Mouse (Mus musculus) small intestine, adult 2 months (tissue): Measurements from ENCODE around the gene Cdh12. TPM values are rescaled to one million over a fixed set of nuclear protein-coding genes. Genes with fewer than 3 reads are reported as not detected.
"Not testable (repeated sequence)": the region's sequence is repeated elsewhere in the genome, so short reads cannot be mapped to it uniquely, and the experiment has no call there.

Experiments used
- H3K27ac ChIP-seq: fragments of 200-500 bp; 2 replicates; pipeline ENCODE4 v1.5.1; 2012; ENCODE audit warnings: low read depth, low read length, control low read depth, inconsistent platforms; ENCODE audit not compliant: insufficient read depth
- H3K27me3 ChIP-seq: fragments of 200-500 bp; 2 replicates; pipeline ENCODE4 v1.6.1; 2012; ENCODE audit warnings: mild to moderate bottlenecking, moderate library complexity, low read length, inconsistent platforms; ENCODE audit not compliant: control insufficient read depth, insufficient read depth
- H3K36me3 ChIP-seq: fragments of 200-500 bp; 2 replicates; pipeline ENCODE4 v1.6.1; 2012; ENCODE audit warnings: mild to moderate bottlenecking, low read length, control low read depth, inconsistent platforms; ENCODE audit not compliant: control insufficient read depth, insufficient read depth
- H3K4me1 ChIP-seq: fragments of 200-500 bp; 2 replicates; pipeline ENCODE4 v1.6.1; 2012; ENCODE audit warnings: low read length, inconsistent platforms, mixed read lengths; ENCODE audit not compliant: control insufficient read depth, insufficient read depth, insufficient read length
- H3K4me3 ChIP-seq: fragments of 200-500 bp; 2 replicates; pipeline ENCODE4 v1.5.1; 2012; ENCODE audit warnings: low read depth, mild to moderate bottlenecking, control low read depth, inconsistent platforms, low read length, moderate library complexity
- CTCF ChIP-seq: fragments of 200-500 bp; IDR thresholded peaks from 2 replicates; pipeline ENCODE4 v1.5.1; 2012; ENCODE audit warnings: low read depth, mild to moderate bottlenecking, control low read depth, inconsistent platforms, low read length, moderate library complexity, mixed read lengths; ENCODE audit not compliant: insufficient replicate concordance, insufficient read length; ENCODE audit errors: extremely low read depth
- POLR2A ChIP-seq: fragments of 200-500 bp; IDR thresholded peaks from 2 replicates; pipeline ENCODE4 v1.6.1; 2012; ENCODE audit warnings: low read depth, mild to moderate bottlenecking, control low read depth, inconsistent platforms, low read length, moderate library complexity
- WGBS: fragments of 180-500 bp; shearing (Covaris S2); methylation state at CpG from one replicate; pipeline ENCODE4 v1.1.7; 2018; 5-methylcytosine and 5-hydroxymethylcytosine counted together
- polyA plus RNA-seq: library from polyadenylated mRNA; depleted of rRNA; stranded (reverse); fragments of >200 nt; gene quantifications from 2 replicates; pipeline ENCODE4 v1.2.3, GENCODE M21; 2012

Gene Cdh12
- polyA plus RNA-seq, 1 experiment = not detected

DNA sequence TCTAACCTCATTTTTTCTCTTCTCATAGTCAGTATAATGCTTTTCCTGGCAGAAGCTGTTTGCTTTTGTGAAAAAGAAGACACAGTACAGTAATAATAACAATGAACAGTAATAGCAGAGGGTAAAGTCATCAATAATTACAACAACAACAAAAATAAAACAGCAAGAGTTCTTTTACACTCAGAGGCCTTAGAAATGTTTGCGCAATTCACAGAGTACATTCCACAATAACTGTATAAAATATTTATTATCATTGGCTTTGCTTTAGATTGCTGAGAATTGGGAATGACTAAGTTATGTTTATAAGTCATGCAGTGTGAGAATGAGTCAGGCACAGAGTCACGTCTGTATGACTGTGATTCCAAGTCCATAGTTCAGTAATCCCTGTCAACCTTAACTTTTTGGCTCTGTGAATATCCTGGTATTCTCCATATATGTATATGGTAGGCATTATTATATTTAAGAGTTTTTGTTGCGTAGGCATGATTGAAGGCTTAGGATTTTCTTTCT lies 193.9 kb downstream of the Cdh12 start:
- Histone ChIP-seq H3K4me3 (no peak overlapping the region), H3K27me3 (no peaks in the 10 kb centered on the region), H3K27ac (no peak overlapping the region), H3K4me1 (no peaks in the 10 kb centered on the region), H3K36me3 (no peaks in the 10 kb centered on the region)
- WGBS = 76% methylated on average over 3 of the region's 3 CpGs
- TF ChIP-seq CTCF = no peak
- no peak for TF ChIP-seq POLR2A

DNA sequence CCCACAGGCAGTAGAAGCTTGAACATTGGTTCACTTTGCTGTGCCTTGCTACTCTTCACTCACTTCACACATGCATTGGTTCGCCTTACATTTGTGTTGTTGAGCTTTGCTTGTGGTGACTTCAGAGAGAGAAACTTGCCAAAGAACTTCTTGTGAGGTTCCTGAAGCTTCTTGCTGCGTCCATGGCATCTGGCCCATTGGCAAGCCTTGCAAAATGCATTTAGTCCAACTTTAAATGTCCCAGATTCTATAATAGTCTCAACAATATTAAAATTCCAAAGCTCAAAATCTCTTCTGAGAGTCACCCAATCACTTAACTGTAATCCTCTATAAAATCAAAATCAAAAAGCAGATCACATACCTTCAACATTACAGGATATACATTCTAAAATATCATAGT lies 211.2 kb downstream of the Cdh12 start:
- H3K4me1 ChIP-seq = no peaks in the 10 kb centered on the region
- H3K4me3 ChIP-seq = no peak overlapping the region
- WGBS = 44% methylated on average over 2 of the region's 2 CpGs
- TF ChIP-seq POLR2A = no peak
- no peak for TF ChIP-seq CTCF
- H3K36me3 ChIP-seq = no peaks in the 10 kb centered on the region
- no peak overlapping the region for H3K27ac ChIP-seq
- H3K27me3 ChIP-seq = no peaks in the 10 kb centered on the region

DNA sequence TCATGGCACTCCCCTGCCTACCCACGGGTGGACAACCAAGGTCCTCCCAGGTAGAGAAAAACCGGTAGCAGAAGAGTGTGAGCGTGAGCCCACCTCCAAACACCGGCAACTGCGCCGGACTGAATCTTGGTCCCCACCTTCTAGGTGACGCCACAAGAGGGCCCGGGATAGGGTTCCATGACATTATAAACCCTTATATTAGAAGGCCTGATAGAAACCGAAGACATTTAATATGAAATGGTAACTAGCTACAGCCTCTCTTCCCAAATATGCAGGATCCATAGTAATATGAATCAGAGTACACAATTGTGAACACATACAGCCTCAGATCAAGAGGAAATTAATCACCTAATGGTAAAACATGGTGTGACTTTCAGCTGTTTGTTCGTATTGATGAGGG lies 217.6 kb downstream of the Cdh12 start, which contains the start of gene Acot10:
TSS of gene Acot10 (minus strand) at position 101 of the 400 bp plus-strand sequence.
- H3K27ac ChIP-seq = no peak within 1 kb of the TSS
- no peaks in the 10 kb centered on the region for H3K36me3 ChIP-seq
- 84% methylated on average over 10 of the region's 10 CpGs for WGBS
- no peaks in the 10 kb centered on the region for H3K27me3 ChIP-seq
- TF ChIP-seq CTCF = no peak
- TF ChIP-seq POLR2A = no peak
- no peak within 1 kb of the TSS for H3K4me3 ChIP-seq
- H3K4me1 ChIP-seq = no peaks in the 10 kb centered on the region

DNA sequence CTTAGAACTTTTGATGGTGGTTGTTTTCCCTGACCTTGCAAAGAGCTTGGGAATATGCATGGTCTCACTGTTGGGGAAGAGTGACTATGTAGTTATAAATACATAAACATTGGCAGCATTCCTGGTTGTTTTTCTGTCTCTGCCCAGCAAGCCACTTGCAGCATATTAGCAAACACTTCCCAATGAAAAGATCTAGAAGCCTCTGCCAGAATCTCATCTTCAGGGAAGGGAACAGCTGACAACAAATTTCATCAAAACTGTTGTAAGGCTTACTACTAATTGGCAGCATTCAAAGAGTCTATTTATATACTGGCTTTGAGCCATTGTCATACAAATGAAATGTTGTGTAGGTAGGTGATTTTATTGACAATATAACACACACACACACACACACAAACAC lies 218.3 kb downstream of the Cdh12 start:
- Histone ChIP-seq H3K27ac (no peak overlapping the region), H3K4me3 (no peak overlapping the region), H3K36me3 (no peaks in the 10 kb centered on the region), H3K4me1 (no peaks in the 10 kb centered on the region), H3K27me3 (no peaks in the 10 kb centered on the region)
- TF ChIP-seq CTCF = no peak

DNA sequence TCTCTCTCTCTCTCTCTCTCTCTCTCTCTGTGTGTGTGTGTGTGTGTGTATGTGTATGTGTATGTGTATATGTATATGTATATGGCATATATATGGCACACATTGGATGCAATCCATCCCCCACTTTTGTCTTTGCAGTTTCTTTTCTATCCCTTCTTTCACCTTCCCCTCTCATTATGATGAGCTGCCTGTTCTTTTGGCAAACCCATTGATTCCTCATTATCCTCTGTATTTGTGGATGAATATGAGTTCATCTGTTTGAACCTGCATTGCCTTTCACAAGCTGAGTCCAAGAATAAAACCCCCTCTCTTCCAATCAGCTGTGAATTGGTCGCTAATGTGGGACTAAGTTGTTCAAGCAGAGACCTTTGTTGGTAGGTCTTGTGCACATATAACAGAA lies 218.9 kb downstream of the Cdh12 start:
- WGBS = 67% methylated on average over 1 of the region's 1 CpGs
- no peaks in the 10 kb centered on the region for H3K36me3 ChIP-seq
- H3K27me3 ChIP-seq = no peaks in the 10 kb centered on the region
- H3K4me3 ChIP-seq = no peak overlapping the region
- TF ChIP-seq POLR2A (no peak), CTCF (no peak)
- H3K4me1 ChIP-seq = no peaks in the 10 kb centered on the region
- H3K27ac ChIP-seq = no peak overlapping the region

DNA sequence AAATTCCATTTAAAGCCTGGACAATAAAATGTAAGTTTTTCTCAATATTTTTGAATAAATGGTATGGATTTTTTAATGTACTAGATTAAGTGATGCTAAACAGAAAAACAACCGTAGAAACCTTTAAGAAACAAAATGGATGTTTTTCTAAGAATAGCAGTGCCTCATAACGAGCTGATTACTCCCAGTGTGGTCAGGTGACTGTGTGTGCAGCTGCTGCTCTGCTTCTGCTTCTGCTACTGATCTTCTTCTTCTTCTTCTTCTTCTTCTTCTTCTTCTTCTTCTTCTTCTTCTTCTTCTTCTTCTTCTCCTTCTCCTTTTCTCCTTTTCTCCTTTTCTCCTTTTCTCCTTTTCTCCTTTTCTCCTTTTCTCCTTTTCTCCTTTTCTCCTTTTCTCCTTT lies 220.4 kb downstream of the Cdh12 start:
- not testable (repeated sequence) for H3K4me1 ChIP-seq, H3K27me3 ChIP-seq, H3K27ac ChIP-seq, H3K4me3 ChIP-seq, H3K36me3 ChIP-seq
- WGBS = 42% methylated on average over 2 of the region's 2 CpGs

DNA sequence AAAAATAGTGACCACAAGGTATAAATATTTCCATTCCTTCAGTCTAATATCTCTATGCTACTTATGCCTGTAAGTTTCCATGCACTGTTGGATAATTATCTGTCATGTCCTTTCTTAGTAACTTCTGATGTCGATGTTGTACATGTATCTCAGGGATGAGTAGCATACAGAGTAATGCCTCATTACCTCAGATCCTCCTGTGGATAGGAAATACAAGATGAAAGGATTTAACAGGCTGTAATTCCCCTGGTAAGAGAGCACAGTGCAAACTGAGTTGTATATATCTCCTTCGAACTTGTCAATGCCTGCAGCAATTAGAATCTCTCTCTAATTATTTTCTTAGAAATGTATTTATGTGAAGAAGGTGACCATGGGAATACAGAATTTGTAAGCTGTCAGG lies 233.7 kb downstream of the Cdh12 start:
- TF ChIP-seq CTCF (no peak), POLR2A (no peak)
- Histone ChIP-seq H3K27me3 (no peaks in the 10 kb centered on the region), H3K36me3 (no peaks in the 10 kb centered on the region), H3K27ac (no peak overlapping the region), H3K4me1 (no peaks in the 10 kb centered on the region), H3K4me3 (no peak overlapping the region)
- WGBS = 69% methylated on average over 2 of the region's 2 CpGs

DNA sequence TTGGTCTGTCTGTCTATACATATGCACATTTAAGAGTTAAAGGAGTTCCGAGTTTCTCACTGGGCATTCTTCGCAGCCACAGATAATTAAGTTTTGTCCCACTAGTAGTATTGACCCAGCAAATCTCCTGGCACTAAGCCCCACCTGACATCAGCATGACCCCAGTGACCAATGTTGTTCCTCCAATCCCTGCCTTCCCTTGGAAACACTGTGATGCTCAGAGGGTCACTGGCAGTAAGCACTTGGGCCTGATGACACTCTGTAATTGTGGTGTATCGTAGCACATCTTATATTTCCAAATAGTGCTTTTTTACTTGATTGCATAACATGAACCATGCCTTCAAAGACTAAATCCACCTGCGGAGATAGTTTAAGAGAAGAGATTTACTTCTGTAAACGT lies 235.1 kb downstream of the Cdh12 start:
- no peak overlapping the region for H3K27ac ChIP-seq
- H3K36me3 ChIP-seq = no peaks in the 10 kb centered on the region
- no peaks in the 10 kb centered on the region for H3K27me3 ChIP-seq
- TF ChIP-seq CTCF (no peak), POLR2A (no peak)
- no peak overlapping the region for H3K4me3 ChIP-seq
- no peaks in the 10 kb centered on the region for H3K4me1 ChIP-seq
- 78% methylated on average over 5 of the region's 5 CpGs for WGBS
